8 mouse cellular contexts compared by ENCODE assay signal in genomic region chr4:140283398-140283797, GRCm38 (mm10). TPM values are rescaled to one million over a fixed set of nuclear protein-coding genes. Genes with fewer than 3 reads are reported as not detected.
A peak's percentile ranks its signal among the peaks of the same experiment; 100 is the strongest.
DNase-seq lines count a peak whose midpoint lies in the region; ATAC-seq and TF ChIP-seq lines count a peak whose summit lies in the region.

No protein-coding gene starts in this region.

- TF ChIP-seq EP300 in lung, postnatal 0 days (IDR thresholded peaks at IDR 0.05): no peak

- H3K4me2 ChIP-seq in lung, postnatal 0 days (replicated peaks; ENCODE audit: low read depth, low read length): no peak overlapping the region
- no peak overlapping the region for H3K4me2 ChIP-seq in intestine, embryonic 16.5 days (ENCODE audit: low read depth, low read length)

- 9% methylated on average over 2 of the region's 2 CpGs for WGBS in heart, embryonic 10.5 days
- 6% methylated on average over 2 of the region's 2 CpGs for WGBS in lung, postnatal 0 days
- 6% methylated on average over 2 of the region's 2 CpGs for WGBS in intestine, embryonic 16.5 days

- TF ChIP-seq CTCF in lung, postnatal 0 days (IDR thresholded peaks at IDR 0.05): no peak

- peak; percentile 22; the same call in 1 of the 2 replicates for ATAC-seq in granulocyte monocyte progenitor cell, adult 5-6 weeks (replicated peaks; ENCODE audit: poor library complexity, severe bottlenecking)
- no peak for ATAC-seq in lung, postnatal 0 days
- no peak for ATAC-seq in intestine, embryonic 16.5 days

- DNase-seq in heart, embryonic 10.5 days (ENCODE audit: low spot score): peak; percentile 81
- DNase-seq in heart, adult 11 months: no peak
- DNase-seq in Muller cell, postnatal 12 days (ENCODE audit: inconsistent ontology term): peak; percentile 22
- peak; percentile 52 for DNase-seq in lung, postnatal 0 days (ENCODE audit: low spot score)
- DNase-seq in left cerebral cortex, adult 11 months (ENCODE audit: low spot score): no peak
- no peak for DNase-seq in gastrocnemius, adult 18-20 months (ENCODE audit: low spot score)

- H3K36me3 ChIP-seq in heart, embryonic 10.5 days: no peaks in the 10 kb centered on the region
- H3K36me3 ChIP-seq in lung, postnatal 0 days (ENCODE audit: insufficient read depth, low read length): no peaks in the 10 kb centered on the region
- no peaks in the 10 kb centered on the region for H3K36me3 ChIP-seq in intestine, embryonic 16.5 days (ENCODE audit: control insufficient read depth, insufficient read depth, low read length)

- no peak overlapping the region for H3K9ac ChIP-seq in lung, postnatal 0 days (replicated peaks; ENCODE audit: low read depth)
- H3K9ac ChIP-seq in intestine, embryonic 16.5 days (ENCODE audit: low read depth, low read length): no peak overlapping the region

- H3K27ac ChIP-seq in heart, embryonic 10.5 days: no peak overlapping the region
- H3K27ac ChIP-seq in lung, postnatal 0 days (ENCODE audit: low read length): no peak overlapping the region
- H3K27ac ChIP-seq in intestine, embryonic 16.5 days (ENCODE audit: low read length): no peak overlapping the region

- no peaks in the 10 kb centered on the region for H3K4me1 ChIP-seq in heart, embryonic 10.5 days
- H3K4me1 ChIP-seq in lung, postnatal 0 days (ENCODE audit: insufficient read depth, low read depth, low read length): no peaks in the 10 kb centered on the region
- no peaks in the 10 kb centered on the region for H3K4me1 ChIP-seq in intestine, embryonic 16.5 days (ENCODE audit: control insufficient read depth, insufficient read depth, low read length)

- H3K9me3 ChIP-seq in heart, embryonic 10.5 days: peaks cover 6% of the 10 kb centered on the region; the same call in 1 of the 2 replicates
- H3K9me3 ChIP-seq in lung, postnatal 0 days (ENCODE audit: low read length): no peaks in the 10 kb centered on the region
- no peaks in the 10 kb centered on the region for H3K9me3 ChIP-seq in intestine, embryonic 16.5 days (ENCODE audit: control insufficient read depth, low read length)

- no peak overlapping the region for H3K4me3 ChIP-seq in heart, embryonic 10.5 days
- H3K4me3 ChIP-seq in lung, postnatal 0 days (ENCODE audit: low read depth, low read length): no peak overlapping the region
- no peak overlapping the region for H3K4me3 ChIP-seq in intestine, embryonic 16.5 days (ENCODE audit: low read length)

- no peaks in the 10 kb centered on the region for H3K27me3 ChIP-seq in heart, embryonic 10.5 days (ENCODE audit: insufficient read depth, poor library complexity, severe bottlenecking)
- no peaks in the 10 kb centered on the region for H3K27me3 ChIP-seq in lung, postnatal 0 days (replicated peaks; ENCODE audit: insufficient read depth, low read length)
- H3K27me3 ChIP-seq in intestine, embryonic 16.5 days (replicated peaks; ENCODE audit: control insufficient read depth, insufficient read depth, low read length): no peaks in the 10 kb centered on the region

RNA-seq across cellular contexts. Expression of gene Igsf21, which starts 36.8 kb away (rescaled TPM):
- polyA plus RNA-seq in heart, embryonic 10.5 days (2016; fragmentation: Nextera tagmentation; extraction: Ambion mirVana): 0.16 and 0.68 TPM in 2 replicates
- not detected in 2 replicates for total RNA-seq in granulocyte monocyte progenitor cell, adult 5-6 weeks (2014; fragmentation: Nextera tagmentation)
- not detected in 2 replicates for total RNA-seq in granulocyte monocyte progenitor cell, adult 5-6 weeks (2017)
- 0.13 and 0.26 TPM in 2 replicates for polyA plus RNA-seq in lung, postnatal 0 days (2015; fragmentation: Nextera tagmentation; extraction: Ambion mirVana)
- polyA plus RNA-seq in intestine, embryonic 16.5 days (2015; fragmentation: Nextera tagmentation; extraction: Ambion mirVana): 1.2 and 1.5 TPM in 2 replicates
- total RNA-seq in gastrocnemius, adult 18-20 months (2021): not detected

Comparison
In these comparisons a context has a peak if more than half of its experiments do, and no peak if none do; other contexts are left out.
1. DNase-seq: peak in heart, embryonic 10.5 days (single experiment), Muller cell, postnatal 12 days (single experiment) and lung, postnatal 0 days (single experiment); none in heart, adult 11 months (single experiment), left cerebral cortex, adult 11 months (single experiment) and gastrocnemius, adult 18-20 months (single experiment).